Mouse (Mus musculus) liver, adult 2 months (tissue): ENCODE data around the gene Opalin. TPM values are rescaled to one million over a fixed set of nuclear protein-coding genes. Genes with fewer than 3 reads are reported as not detected.

Experiments
- DNase-seq: peaks from one replicate; pipeline ENCODE4 v3.0.0-alpha.2; 2011; ENCODE audit warnings: low read depth, low spot score; ENCODE audit errors: extremely low read depth
- H3K27ac ChIP-seq: fragments of 200-500 bp; replicated peaks from 2 replicates; pipeline ENCODE4 v1.5.1; 2012; ENCODE audit warnings: low read depth, mild to moderate bottlenecking, control low read depth, inconsistent platforms, low read length; ENCODE audit not compliant: insufficient read depth
- H3K27me3 ChIP-seq: fragments of 200-500 bp; 2 replicates; pipeline ENCODE4 v1.6.1; 2012; ENCODE audit warnings: mild to moderate bottlenecking, moderate library complexity, low read length, inconsistent platforms; ENCODE audit not compliant: control insufficient read depth, insufficient read depth
- H3K36me3 ChIP-seq: fragments of 200-500 bp; 2 replicates; pipeline ENCODE4 v1.6.1; 2012; ENCODE audit warnings: low read length, inconsistent platforms; ENCODE audit not compliant: control insufficient read depth, insufficient read depth
- H3K4me1 ChIP-seq: fragments of 200-500 bp; 2 replicates; pipeline ENCODE4 v1.6.1; 2011; ENCODE audit warnings: low read length; ENCODE audit not compliant: control insufficient read depth, insufficient read depth
- H3K4me3 ChIP-seq: fragments of 200-500 bp; 2 replicates; pipeline ENCODE4 v1.5.1; 2011; ENCODE audit warnings: low read depth, mild to moderate bottlenecking, control low read depth, low read length, moderate library complexity; ENCODE audit not compliant: insufficient read depth
- H3K79me2 ChIP-seq: fragments of 200-500 bp; 2 replicates; pipeline ENCODE4 v1.6.1; 2012; ENCODE audit warnings: inconsistent platforms, mild to moderate bottlenecking, low read length, moderate library complexity; ENCODE audit not compliant: control insufficient read depth, insufficient read depth
- H3K9ac ChIP-seq: fragments of 200-500 bp; 2 replicates; pipeline ENCODE4 v1.6.1; 2012; ENCODE audit warnings: low read depth, mild to moderate bottlenecking, control low read depth, inconsistent platforms, low read length
- CTCF ChIP-seq: fragments of 200-500 bp; IDR thresholded peaks from 2 replicates; pipeline ENCODE4 v1.5.1; 2011; ENCODE audit warnings: low read depth, low read length, control low read depth
- POLR2A ChIP-seq: fragments of 200-500 bp; IDR thresholded peaks from 2 replicates; pipeline ENCODE4 v1.6.1; 2011; ENCODE audit warnings: low read length, control low read depth; ENCODE audit not compliant: insufficient read depth; ENCODE audit errors: extremely low read depth
- WGBS: fragments of 180-500 bp; shearing (Covaris S2); methylation state at CpG from one replicate; pipeline ENCODE4 v1.1.7; 2018; 5-methylcytosine and 5-hydroxymethylcytosine counted together
- polyA plus RNA-seq: library from polyadenylated mRNA; depleted of rRNA; stranded (reverse); fragments of >200 nt; gene quantifications from 2 replicates; pipeline ENCODE4 v1.2.3, GENCODE M21; 2012; rRNA removed
- total RNA-seq: library from RNA; depleted of rRNA; stranded (reverse); fragments of >200 nt; gene quantifications from 2 replicates; pipeline ENCODE4 v1.2.3, GENCODE M21; 2014; rRNA removed

Opalin gene
- total and polyA plus RNA-seq, 2 experiments: not detected

- Histone ChIP-seq H3K79me2 (no peaks in the 10 kb centered on the region), H3K27ac (no peak overlapping the region), H3K27me3 (no peaks in the 10 kb centered on the region), H3K36me3 (no peaks in the 10 kb centered on the region), H3K4me3 (no peak overlapping the region), H3K9ac (no peak overlapping the region), H3K4me1 (no peaks in the 10 kb centered on the region)
- TF ChIP-seq CTCF: no peak
- no peak for TF ChIP-seq POLR2A
- no peak for DNase-seq
- WGBS: 68% methylated on average over 4 of the region's 4 CpGs
Observed at GRCm38 (mm10) chr19:41022244-41022643, 54.7 kb downstream of the Opalin start.

- H3K4me3 ChIP-seq: no peak overlapping the region
- TF ChIP-seq CTCF (no peak), POLR2A (no peak)
Observed at GRCm38 (mm10) chr19:41020537-41020936, 56.4 kb downstream of the Opalin start.

DNA sequence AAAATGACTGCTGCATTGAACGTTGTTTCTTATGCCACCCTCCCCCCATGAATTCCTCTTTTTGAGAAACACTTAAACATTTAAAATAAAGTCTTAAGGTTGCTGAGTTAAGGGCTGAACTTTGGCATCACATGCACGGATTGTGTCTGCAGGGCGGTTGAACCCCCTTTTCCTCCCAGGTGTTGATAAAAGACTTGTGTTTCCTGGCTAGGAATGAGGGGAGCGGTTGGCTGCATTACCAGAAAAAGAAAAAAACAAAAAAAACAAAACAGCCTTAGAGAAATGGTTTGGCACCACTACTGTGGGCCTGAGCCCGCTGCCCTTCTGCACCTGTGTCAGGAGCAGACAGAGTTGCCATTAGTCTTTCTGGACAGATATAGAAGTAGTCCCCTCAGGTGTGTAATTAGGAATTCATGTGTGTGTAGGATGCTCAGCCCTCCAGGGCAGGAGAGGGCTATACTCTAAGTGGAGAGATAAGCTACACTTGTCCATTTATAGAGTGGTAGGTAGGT, 57.7 kb downstream of the Opalin start:
- no peak overlapping the region for H3K9ac ChIP-seq
- no peak for DNase-seq
- H3K79me2 ChIP-seq: no peaks in the 10 kb centered on the region
- H3K27ac ChIP-seq: no peak overlapping the region
- no peak for TF ChIP-seq CTCF
- no peak for TF ChIP-seq POLR2A
- no peak overlapping the region for H3K4me3 ChIP-seq
- H3K36me3 ChIP-seq: no peaks in the 10 kb centered on the region
- H3K4me1 ChIP-seq: peaks cover 3% of the 10 kb centered on the region; the same call in 1 of the 2 replicates
- H3K27me3 ChIP-seq: no peaks in the 10 kb centered on the region
- WGBS: 69% methylated on average over 5 of the region's 5 CpGs

More at GRCm38 (mm10) chr19:41020537-41020936, 56.4 kb downstream of the Opalin start:
- H3K36me3 ChIP-seq: no peaks in the 10 kb centered on the region
- H3K27me3 ChIP-seq: no peaks in the 10 kb centered on the region
- no peak overlapping the region for H3K9ac ChIP-seq
- no peak for DNase-seq
- peaks cover 3% of the 10 kb centered on the region; the same call in 1 of the 2 replicates for H3K4me1 ChIP-seq
- no peaks in the 10 kb centered on the region for H3K79me2 ChIP-seq
- 53% methylated on average over 3 of the region's 3 CpGs for WGBS
- no peak overlapping the region for H3K27ac ChIP-seq

- no peaks in the 10 kb centered on the region for H3K36me3 ChIP-seq
- H3K27me3 ChIP-seq: no peaks in the 10 kb centered on the region
- TF ChIP-seq POLR2A: no peak
- TF ChIP-seq CTCF: peak; percentile 42
- DNase-seq: peak; percentile 83
- peaks cover 3% of the 10 kb centered on the region; the same call in 1 of the 2 replicates for H3K4me1 ChIP-seq
- no peak overlapping the region for H3K27ac ChIP-seq
- H3K79me2 ChIP-seq: no peaks in the 10 kb centered on the region
- WGBS: 11% methylated on average over 14 of the region's 14 CpGs
- no peak overlapping the region for H3K4me3 ChIP-seq
- no peak overlapping the region for H3K9ac ChIP-seq
Observed at GRCm38 (mm10) chr19:41015951-41016716, 60.8 kb downstream of the Opalin start.

GRCm38 (mm10) chr19:41014003-41014402, 62.9 kb downstream of the Opalin start:
- 38% methylated on average over 9 of the region's 9 CpGs for WGBS

GRCm38 (mm10) chr19:41013591-41013990, 63.3 kb downstream of the Opalin start:
- DNase-seq: no peak
- WGBS: 13% methylated on average over 5 of the region's 5 CpGs
- no peaks in the 10 kb centered on the region for H3K27me3 ChIP-seq
- TF ChIP-seq CTCF: no peak
- TF ChIP-seq POLR2A: no peak
- peaks cover 3% of the 10 kb centered on the region; the same call in 1 of the 2 replicates for H3K4me1 ChIP-seq
- no peak overlapping the region for H3K4me3 ChIP-seq
- H3K27ac ChIP-seq: no peak overlapping the region
- no peak overlapping the region for H3K9ac ChIP-seq
- no peaks in the 10 kb centered on the region for H3K36me3 ChIP-seq
- H3K79me2 ChIP-seq: no peaks in the 10 kb centered on the region

More at GRCm38 (mm10) chr19:41014003-41014402, 62.9 kb downstream of the Opalin start:
- DNase-seq: no peak
- H3K27ac ChIP-seq: no peak overlapping the region
- H3K4me3 ChIP-seq: no peak overlapping the region
- no peaks in the 10 kb centered on the region for H3K79me2 ChIP-seq
- peaks cover 3% of the 10 kb centered on the region; the same call in 1 of the 2 replicates for H3K4me1 ChIP-seq
- H3K9ac ChIP-seq: no peak overlapping the region
- no peak for TF ChIP-seq POLR2A
- no peak for TF ChIP-seq CTCF
- H3K36me3 ChIP-seq: no peaks in the 10 kb centered on the region
- no peaks in the 10 kb centered on the region for H3K27me3 ChIP-seq

Other genes with a start within 250 kb of the Opalin start
- gene Ccnj, start 245.8 kb downstream of the Opalin start, total RNA-seq: 1.0 and 1.1 TPM in 2 replicates
- gene Ccnj, start 245.8 kb downstream of the Opalin start, polyA plus RNA-seq: 2.4 and 3.1 TPM in 2 replicates
- 6.7 and 7.0 TPM in 2 replicates for gene Zfp518a, start 182.4 kb downstream of the Opalin start, total RNA-seq
- gene Zfp518a, start 182.4 kb downstream of the Opalin start, polyA plus RNA-seq: 0.22 and 0.51 TPM in 2 replicates
- gene Blnk, start 82.6 kb downstream of the Opalin start, total RNA-seq: 0.74 and 0.87 TPM in 2 replicates
- 0.32 and 1.1 TPM in 2 replicates for gene Blnk, start 82.6 kb downstream of the Opalin start, polyA plus RNA-seq
- 0.87 and 1.4 TPM in 2 replicates for gene Dntt, start 47.8 kb downstream of the Opalin start, total RNA-seq
- gene Dntt, start 47.8 kb downstream of the Opalin start, polyA plus RNA-seq: 0.39 and 1.0 TPM in 2 replicates
- gene Tll2, start 129.7 kb upstream of the Opalin start, total RNA-seq: not detected in 2 replicates
- not detected in 2 replicates for gene Tll2, start 129.7 kb upstream of the Opalin start, polyA plus RNA-seq
- gene Tm9sf3, start 186.9 kb upstream of the Opalin start, total RNA-seq: 138 and 141 TPM in 2 replicates
- 41.7 and 47.2 TPM in 2 replicates for gene Tm9sf3, start 186.9 kb upstream of the Opalin start, polyA plus RNA-seq